Mouse (Mus musculus) erythroblast, adult 5-6 weeks (primary cell): ENCODE results near the gene Crct1. TPM values are rescaled to one million over a fixed set of nuclear protein-coding genes. Genes with fewer than 3 reads are reported as not detected.

Source experiments
- ATAC-seq: replicated peaks from 2 replicates; pipeline ENCODE4 v1.8.0; 2016; ENCODE audit warnings: moderate number of reproducible peaks, mild to moderate bottlenecking, moderate TSS enrichment, inconsistent platforms; ENCODE audit not compliant: poor library complexity, low FRiP score, severe bottlenecking
- total RNA-seq, 2 experiments: library from RNA; stranded (forward) in 1 of 2; stranded (reverse) in 1 of 2; fragments of 150-400 nt in 1 of 2; fragments of 200-764, 138-1000 nt in 1 of 2; gene quantifications; 2 replicates each; pipeline versions ENCODE4 v1.2.3 to v1.2.4; 2015 to 2017; ENCODE audit warnings: low replicate concordance in 2 of 2

Gene Crct1
- total RNA-seq (2015; ENCODE audit: low replicate concordance) (not detected in 2 replicates), total RNA-seq (2017; ENCODE audit: low replicate concordance) (not detected in 2 replicates)

- no peak for ATAC-seq
Measured at GRCm38 (mm10) chr3:93015460-93016104, at the start of gene Crct1. Gene Crct1, minus strand, starts transcription at chr3:93015687.

GRCm38 (mm10) chr3:93052826-93053474, 37.5 kb upstream of the Crct1 start:
- ATAC-seq: no peak

DNA sequence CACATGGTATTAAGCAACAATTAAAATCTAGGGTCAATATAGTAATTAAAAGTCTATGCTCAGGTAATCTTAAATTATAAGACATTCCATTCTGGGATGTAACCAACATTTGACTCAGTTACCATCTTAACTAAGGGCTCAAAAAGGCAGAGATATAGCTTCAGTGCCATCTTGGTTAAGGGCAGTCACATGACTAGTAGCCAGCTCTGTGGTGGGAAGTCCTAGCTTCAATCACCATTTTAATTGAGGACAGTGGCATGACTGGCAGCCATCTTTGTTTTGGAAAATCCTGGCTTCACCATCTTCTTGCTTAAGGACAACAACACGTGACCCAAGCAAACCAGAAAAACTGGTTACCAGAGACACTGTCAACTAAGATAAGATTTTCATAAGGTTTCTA, 34.7 kb upstream of the Crct1 start:
- ATAC-seq: no peak

GRCm38 (mm10) chr3:93031450-93031849, 16.0 kb upstream of the Crct1 start:
- ATAC-seq: no peak

DNA sequence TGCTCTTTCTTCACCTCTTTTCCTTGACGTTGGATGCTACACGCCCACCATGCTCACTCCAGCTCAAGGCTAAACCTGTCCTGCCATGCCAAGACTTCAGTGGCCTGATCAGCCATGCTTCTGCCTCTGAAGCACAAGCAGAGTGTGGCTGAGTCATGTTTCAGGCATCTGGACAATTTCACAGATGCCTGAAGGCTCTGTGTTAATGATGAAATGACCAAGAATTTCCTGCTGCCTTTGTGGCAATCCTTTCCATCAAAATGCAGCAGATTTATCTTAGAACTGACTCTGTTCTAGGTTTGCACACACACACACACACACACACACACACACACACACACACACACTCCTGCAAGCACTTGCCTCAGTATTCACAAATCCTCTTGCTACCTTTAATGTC, 10.0 kb upstream of the Crct1 start:
- ATAC-seq: no peak

DNA sequence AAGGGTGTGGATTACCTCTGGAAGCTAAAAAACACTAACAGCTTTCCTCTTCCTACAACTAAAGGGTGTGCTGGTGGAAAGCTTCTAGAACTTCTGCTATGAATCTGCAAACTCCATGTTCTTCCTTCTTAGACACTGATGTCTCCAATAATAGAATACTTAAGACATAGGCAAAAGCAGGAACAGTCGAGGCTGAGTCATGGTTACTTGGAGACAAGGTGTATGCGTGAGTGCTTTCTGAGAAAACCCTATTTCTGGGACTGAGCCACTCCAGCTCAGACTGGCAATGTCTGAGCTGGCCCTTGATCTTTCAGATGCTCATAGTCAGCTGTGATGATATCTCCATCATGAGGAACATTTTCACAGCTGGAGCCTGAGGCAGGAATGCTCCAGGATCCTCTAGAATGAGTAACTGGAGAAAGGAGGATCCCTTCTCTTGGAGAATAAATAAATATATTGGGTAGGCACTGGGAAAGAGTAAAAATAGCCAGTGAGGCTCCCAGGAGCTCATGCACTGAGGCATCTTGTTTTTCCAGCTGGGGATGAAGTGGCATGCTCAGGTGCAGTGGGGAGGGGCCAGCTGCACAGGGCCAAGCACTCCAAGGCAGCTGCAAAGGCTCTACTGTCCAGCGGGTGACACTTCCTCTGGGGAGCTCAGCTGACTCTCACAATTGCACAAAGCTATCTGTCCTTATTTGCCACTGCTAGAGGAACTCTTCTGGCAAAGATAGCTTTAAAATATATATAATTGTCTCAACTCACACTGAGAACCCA, 8.1 kb upstream of the Crct1 start:
- no peak for ATAC-seq

- no peak for ATAC-seq
Measured at GRCm38 (mm10) chr3:93021171-93021570, 5.7 kb upstream of the Crct1 start.

DNA sequence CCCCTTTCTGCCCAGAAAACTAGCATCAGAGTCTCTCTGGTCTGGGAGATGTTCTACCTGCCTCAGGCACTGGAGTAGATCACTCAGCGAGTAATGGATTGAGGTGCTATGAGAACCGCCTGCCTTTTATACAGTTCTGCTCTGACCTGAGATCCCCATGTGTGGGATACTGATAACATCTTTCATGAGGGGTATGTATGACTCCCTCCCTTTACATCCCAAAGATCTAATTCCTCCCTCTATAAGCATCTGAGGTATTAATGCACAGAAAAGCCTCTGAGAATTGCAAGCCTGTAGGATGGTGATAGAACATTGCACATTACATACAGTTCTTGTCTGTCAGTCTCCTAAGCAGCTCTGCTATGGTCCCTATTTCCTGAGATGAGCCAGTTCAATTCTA, 3.5 kb upstream of the Crct1 start, which contains the start of gene Lce1m:
Gene Lce1m (minus strand): TSS at position 101 of the 400 bp plus-strand sequence.
- no peak for ATAC-seq

DNA sequence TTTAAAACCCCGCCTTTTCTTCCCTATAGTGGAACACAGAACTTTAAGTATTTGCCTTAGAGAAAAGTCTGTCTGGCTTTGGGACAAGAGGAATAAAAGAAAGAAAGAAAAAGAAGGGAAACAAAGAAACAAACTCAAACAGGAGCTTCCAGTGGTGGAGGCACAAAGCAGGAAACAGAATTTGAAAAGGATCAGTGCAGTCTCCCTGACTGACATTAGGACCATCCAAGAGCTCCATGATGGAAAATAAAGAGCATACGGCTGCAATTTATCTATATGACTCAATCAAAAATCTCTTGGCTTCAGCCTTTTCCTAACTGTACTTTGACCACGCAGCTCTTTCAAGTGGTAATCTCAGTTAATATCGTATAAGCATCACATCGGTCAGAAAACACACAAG, 616 bp downstream of the Crct1 start:
- no peak for ATAC-seq

DNA sequence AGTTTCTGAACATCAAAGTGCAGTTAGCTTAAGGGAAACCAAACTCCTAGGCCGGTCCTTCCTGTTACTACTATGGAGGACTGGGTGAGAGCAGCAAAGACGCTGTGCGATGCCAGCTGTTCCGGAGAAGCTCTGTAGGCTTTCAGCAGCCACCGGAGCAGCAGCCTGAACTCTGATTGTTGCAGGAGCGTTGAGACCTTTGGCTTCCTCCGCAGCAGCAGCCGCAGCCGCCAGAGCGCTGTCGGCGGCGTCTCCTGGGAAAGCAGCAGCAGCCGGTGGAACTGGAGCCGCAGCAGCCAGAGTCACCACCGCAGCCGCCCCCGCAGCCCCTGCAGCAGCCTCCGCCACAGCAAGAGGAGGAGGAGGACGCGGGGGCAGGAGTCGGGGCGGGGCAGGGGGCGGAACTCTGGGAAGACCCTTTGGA, 1.1 kb downstream of the Crct1 start:
- ATAC-seq: no peak

- ATAC-seq: no peak
Measured at GRCm38 (mm10) chr3:93002843-93003242, 12.6 kb downstream of the Crct1 start.

DNA sequence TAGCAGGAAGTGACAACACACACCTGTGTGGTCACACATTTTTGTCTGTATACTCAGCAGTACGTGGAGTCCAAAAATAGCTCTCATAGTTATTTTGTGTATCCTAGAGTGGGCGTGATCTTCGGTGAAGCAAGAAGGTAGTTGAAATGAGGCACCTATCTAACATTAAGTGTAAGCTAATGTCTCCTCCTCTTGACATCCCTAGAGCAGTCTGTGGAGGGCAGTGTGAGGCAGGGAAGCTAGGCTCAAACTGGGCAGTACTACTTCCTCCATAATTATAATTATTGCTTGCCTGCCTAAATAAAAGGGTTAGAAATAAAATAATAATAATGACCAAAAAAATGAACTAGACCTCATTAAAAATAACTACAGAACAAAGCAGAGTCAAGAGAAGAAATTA, 14.9 kb downstream of the Crct1 start:
- ATAC-seq: no peak

GRCm38 (mm10) chr3:92998691-92999090, 16.8 kb downstream of the Crct1 start:
- ATAC-seq: no peak

DNA sequence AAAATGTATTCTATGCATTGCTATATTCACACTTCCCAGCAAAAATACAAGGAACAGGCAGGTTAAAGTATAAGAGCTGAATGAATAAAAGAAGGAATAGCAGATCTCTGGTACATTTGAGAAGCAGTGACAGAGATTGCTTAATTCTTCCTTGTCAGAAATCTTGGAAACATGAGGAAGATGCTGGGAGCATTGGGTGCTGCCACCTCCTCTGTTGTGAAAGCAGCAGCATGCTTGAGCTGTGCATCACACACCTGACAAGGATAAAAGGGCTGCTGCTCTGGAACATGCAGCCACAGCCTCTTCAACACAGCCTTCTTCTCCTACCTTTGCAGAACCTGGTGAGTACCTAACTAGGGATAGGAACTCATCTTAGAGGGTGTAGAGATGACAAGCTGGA, 23.6 kb downstream of the Crct1 start, which contains the start of gene Lce3f:
Gene Lce3f (plus strand): TSS at position 301 of the 400 bp plus-strand sequence.
- ATAC-seq: no peak

DNA sequence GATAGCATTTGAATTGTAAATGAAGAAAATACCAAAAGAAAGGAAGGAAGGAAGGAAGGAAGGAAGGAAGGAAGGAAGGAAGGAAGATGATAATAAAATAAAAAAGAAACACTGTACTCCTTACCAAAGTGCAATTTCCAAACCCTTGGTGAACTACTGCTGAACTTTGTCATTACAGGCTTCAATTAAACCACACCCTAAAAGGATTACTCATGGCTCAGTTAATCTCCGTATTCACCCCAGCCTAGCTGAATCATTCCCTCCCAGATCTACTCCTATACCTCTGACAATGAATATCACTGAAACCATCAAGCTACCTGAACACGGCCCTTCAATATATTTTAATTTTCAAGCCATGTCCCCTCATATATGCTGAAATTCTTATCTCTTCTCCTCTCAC, 37.0 kb downstream of the Crct1 start:
- ATAC-seq: no peak

- ATAC-seq: no peak
Measured at GRCm38 (mm10) chr3:92966761-92967160, 48.7 kb downstream of the Crct1 start, which contains the start of gene Lce3e. Gene Lce3e, plus strand, starts transcription at chr3:92967061.

Other genes starting within 250 kb of the Crct1 start
- gene Lce1i, start 236.8 kb downstream of the Crct1 start, total RNA-seq (2015; ENCODE audit: low replicate concordance): not detected in 2 replicates
- gene Lce1i, start 236.8 kb downstream of the Crct1 start, total RNA-seq (2017; ENCODE audit: low replicate concordance): not detected in 2 replicates
- not detected in 2 replicates for gene Lce1j, start 225.2 kb downstream of the Crct1 start, total RNA-seq (2015; ENCODE audit: low replicate concordance)
- not detected in 2 replicates for gene Lce1j, start 225.2 kb downstream of the Crct1 start, total RNA-seq (2017; ENCODE audit: low replicate concordance)
- gene Lce1k, start 207.8 kb downstream of the Crct1 start, total RNA-seq (2015; ENCODE audit: low replicate concordance): not detected in 2 replicates
- gene Lce1k, start 207.8 kb downstream of the Crct1 start, total RNA-seq (2017; ENCODE audit: low replicate concordance): not detected in 2 replicates
- not detected in 2 replicates for gene Kprp, start 188.4 kb downstream of the Crct1 start, total RNA-seq (2015; ENCODE audit: low replicate concordance)
- not detected in 2 replicates for gene Kprp, start 188.4 kb downstream of the Crct1 start, total RNA-seq (2017; ENCODE audit: low replicate concordance)
- gene Lce1l, start 164.4 kb downstream of the Crct1 start, total RNA-seq (2015; ENCODE audit: low replicate concordance): not detected in 2 replicates
- not detected in 2 replicates for gene Lce1l, start 164.4 kb downstream of the Crct1 start, total RNA-seq (2017; ENCODE audit: low replicate concordance)
- gene 2310050C09Rik, start 145.5 kb downstream of the Crct1 start, total RNA-seq (2015; ENCODE audit: low replicate concordance): not detected in 2 replicates
- gene 2310050C09Rik, start 145.5 kb downstream of the Crct1 start, total RNA-seq (2017; ENCODE audit: low replicate concordance): not detected in 2 replicates
- gene Lce3a, start 89.5 kb downstream of the Crct1 start, total RNA-seq (2015; ENCODE audit: low replicate concordance): not detected in 2 replicates
- not detected in 2 replicates for gene Lce3a, start 89.5 kb downstream of the Crct1 start, total RNA-seq (2017; ENCODE audit: low replicate concordance)
- gene Lce3b, start 82.7 kb downstream of the Crct1 start, total RNA-seq (2015; ENCODE audit: low replicate concordance): not detected in 2 replicates
- not detected in 2 replicates for gene Lce3b, start 82.7 kb downstream of the Crct1 start, total RNA-seq (2017; ENCODE audit: low replicate concordance)
- gene Lce3c, start 71.2 kb downstream of the Crct1 start, total RNA-seq (2015; ENCODE audit: low replicate concordance): not detected in 2 replicates
- not detected in 2 replicates for gene Lce3c, start 71.2 kb downstream of the Crct1 start, total RNA-seq (2017; ENCODE audit: low replicate concordance)
- not detected in 2 replicates for gene Lce3d, start 58.3 kb downstream of the Crct1 start, total RNA-seq (2015; ENCODE audit: low replicate concordance)
- not detected in 2 replicates for gene Lce3d, start 58.3 kb downstream of the Crct1 start, total RNA-seq (2017; ENCODE audit: low replicate concordance)
- not detected in 2 replicates for gene Lce3e, start 48.6 kb downstream of the Crct1 start, total RNA-seq (2015; ENCODE audit: low replicate concordance)
- gene Lce3e, start 48.6 kb downstream of the Crct1 start, total RNA-seq (2017; ENCODE audit: low replicate concordance): not detected in 2 replicates
- gene Lce3f, start 23.5 kb downstream of the Crct1 start, total RNA-seq (2015; ENCODE audit: low replicate concordance): not detected in 2 replicates
- gene Lce3f, start 23.5 kb downstream of the Crct1 start, total RNA-seq (2017; ENCODE audit: low replicate concordance): not detected in 2 replicates
- gene Lce1m, start 3.4 kb upstream of the Crct1 start, total RNA-seq (2015; ENCODE audit: low replicate concordance): not detected in 2 replicates
- not detected in 2 replicates for gene Lce1m, start 3.4 kb upstream of the Crct1 start, total RNA-seq (2017; ENCODE audit: low replicate concordance)
- gene Gm4858, start 53.1 kb upstream of the Crct1 start, total RNA-seq (2015; ENCODE audit: low replicate concordance): not detected in 2 replicates
- gene Gm4858, start 53.1 kb upstream of the Crct1 start, total RNA-seq (2017; ENCODE audit: low replicate concordance): not detected in 2 replicates
- not detected in 2 replicates for gene Crnn, start 129.1 kb upstream of the Crct1 start, total RNA-seq (2015; ENCODE audit: low replicate concordance)
- not detected in 2 replicates for gene Crnn, start 129.1 kb upstream of the Crct1 start, total RNA-seq (2017; ENCODE audit: low replicate concordance)
- not detected in 2 replicates for gene Flg2, start 181.6 kb upstream of the Crct1 start, total RNA-seq (2015; ENCODE audit: low replicate concordance)
- not detected in 2 replicates for gene Flg2, start 181.6 kb upstream of the Crct1 start, total RNA-seq (2017; ENCODE audit: low replicate concordance)